Mouse (Mus musculus) hindbrain, embryonic 15.5 days (tissue): Measurements from ENCODE around the gene Irgm1. TPM values are rescaled to one million over a fixed set of nuclear protein-coding genes. Genes with fewer than 3 reads are reported as not detected.

Experiments used
- ATAC-seq: fragments of 200-750 bp; cut with Nextera tagmentation; 2 replicates; pipeline ENCODE4 v1.8.0; 2017; ENCODE audit warnings: low read depth, moderate number of reproducible peaks, moderate TSS enrichment; ENCODE audit not compliant: low FRiP score
- H3K27ac ChIP-seq: fragments of 300-500 bp; sonication (generic); replicated peaks from 2 replicates; pipeline ENCODE4 v1.5.1; 2015; ENCODE audit warnings: mild to moderate bottlenecking, inconsistent platforms
- H3K27me3 ChIP-seq: fragments of 300-500 bp; sonication (generic); 2 replicates; pipeline ENCODE4 v1.6.1; 2015; ENCODE audit warnings: control low read depth, inconsistent platforms
- H3K36me3 ChIP-seq: fragments of 300-500 bp; sonication (generic); 2 replicates; pipeline ENCODE4 v1.6.1; 2015; ENCODE audit warnings: control low read depth, inconsistent platforms
- H3K4me1 ChIP-seq: fragments of 300-500 bp; sonication (generic); replicated peaks from 2 replicates; pipeline ENCODE4 v1.6.1; 2015; ENCODE audit warnings: control low read depth, inconsistent platforms
- H3K4me2 ChIP-seq: fragments of 300-500 bp; sonication (generic); 2 replicates; pipeline ENCODE4 v1.6.1; 2015; ENCODE audit warnings: moderate library complexity, mild to moderate bottlenecking, inconsistent platforms
- H3K4me3 ChIP-seq: fragments of 300-500 bp; sonication (generic); 2 replicates; pipeline ENCODE4 v1.5.1; 2015; ENCODE audit warnings: mild to moderate bottlenecking, inconsistent platforms
- H3K9ac ChIP-seq: fragments of 300-500 bp; sonication (generic); 2 replicates; pipeline ENCODE4 v1.6.1; 2015; ENCODE audit warnings: inconsistent platforms
- H3K9me3 ChIP-seq: fragments of 300-500 bp; sonication (generic); 2 replicates; pipeline ENCODE4 v1.6.1; 2016; ENCODE audit warnings: control low read depth, inconsistent platforms
- WGBS: fragments of 180-500 bp; shearing (Covaris S2); methylation state at CpG from one replicate; pipeline ENCODE4 v1.1.7; 2015; 5-methylcytosine and 5-hydroxymethylcytosine counted together
- polyA plus RNA-seq: library from polyadenylated mRNA; unstranded; fragments of >200 nt; fragmentation: Nextera tagmentation; extraction: Ambion mirVana; gene quantifications from 2 replicates; pipeline ENCODE4 v1.2.1, GENCODE M21; 2015

Irgm1 gene
- polyA plus RNA-seq, 1 experiment from 2014 or later, result 3.5 TPM

DNA sequence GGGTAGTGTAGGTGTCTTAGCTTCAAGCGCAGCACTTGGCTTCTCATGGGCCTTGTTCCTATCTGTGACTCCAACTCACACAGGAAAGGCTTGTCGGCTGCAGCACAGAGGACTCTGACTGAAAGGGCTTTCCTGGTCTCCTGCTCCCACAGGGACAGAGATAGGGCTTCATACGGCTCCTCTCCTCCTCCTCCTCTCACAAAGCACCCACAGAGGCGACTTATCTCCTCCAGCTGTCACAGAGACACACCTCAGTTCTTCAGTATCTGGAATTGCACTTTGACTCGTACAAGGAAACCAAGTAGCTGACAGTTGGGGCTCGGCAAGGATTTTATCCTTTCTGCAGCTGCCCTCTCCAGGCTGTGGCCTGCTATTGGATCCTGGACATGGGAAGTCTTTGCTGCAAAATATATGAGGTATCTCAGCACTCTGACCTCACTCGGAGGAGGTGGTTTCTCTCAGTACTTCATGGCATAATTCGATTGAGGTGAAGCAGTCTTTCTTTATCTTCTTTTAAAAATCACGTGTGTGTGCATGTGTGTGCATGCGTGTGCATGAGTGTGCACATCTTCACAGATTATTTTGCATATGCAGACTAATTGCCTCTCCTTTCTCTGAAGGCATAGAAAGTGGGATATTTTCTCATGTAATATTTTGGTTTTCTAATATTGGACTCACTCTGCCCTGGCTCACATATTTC, 2.3 kb upstream of the Irgm1 start:
- WGBS, result 79% methylated on average over 10 of the region's 10 CpGs
- Histone ChIP-seq H3K4me2 (no peak overlapping the region), H3K36me3 (no peaks in the 10 kb centered on the region), H3K4me1 (peaks cover 18% of the 10 kb centered on the region), H3K4me3 (no peak overlapping the region), H3K27me3 (no peaks in the 10 kb centered on the region), H3K9me3 (no peaks in the 10 kb centered on the region), H3K9ac (no peak overlapping the region), H3K27ac (no peak overlapping the region)
- no peak for ATAC-seq

- Histone ChIP-seq H3K9me3 (no peaks in the 10 kb centered on the region), H3K9ac (no peak overlapping the region), H3K27me3 (no peaks in the 10 kb centered on the region), H3K4me2 (no peak overlapping the region; the same call in 1 of the 2 replicates), H3K36me3 (no peaks in the 10 kb centered on the region), H3K4me3 (no peak overlapping the region), H3K27ac (no peak overlapping the region), H3K4me1 (peaks cover 18% of the 10 kb centered on the region)
- ATAC-seq, result no peak
- WGBS, result 80% methylated on average over 7 of the region's 7 CpGs
Measured at GRCm38 (mm10) chr11:48872695-48873300, 1.3 kb upstream of the Irgm1 start.

GRCm38 (mm10) chr11:48871817-48872541, 496 bp upstream of the Irgm1 start:
- peak; percentile 9; the same call in 1 of the 2 replicates for ATAC-seq
- peaks cover 18% of the 10 kb centered on the region for H3K4me1 ChIP-seq
- no peaks in the 10 kb centered on the region for H3K36me3 ChIP-seq
- peak overlapping the region; percentile 37; the same call in 1 of the 2 replicates for H3K9ac ChIP-seq
- H3K27ac ChIP-seq, result peak overlapping the region; percentile 22; the same call in 1 of the 2 replicates
- H3K4me3 ChIP-seq, result peak overlapping the region; percentile 43
- H3K27me3 ChIP-seq, result no peaks in the 10 kb centered on the region
- H3K9me3 ChIP-seq, result no peaks in the 10 kb centered on the region
- peak overlapping the region; percentile 74 for H3K4me2 ChIP-seq
- WGBS, result 12% methylated on average over 17 of the region's 17 CpGs

GRCm38 (mm10) chr11:48870781-48871180, 702 bp downstream of the Irgm1 start:
- H3K27ac ChIP-seq, result peak overlapping the region; percentile 22; the same call in 1 of the 2 replicates
- 39% methylated on average over 7 of the region's 7 CpGs for WGBS
- no peak for ATAC-seq
- H3K9me3 ChIP-seq, result no peaks in the 10 kb centered on the region
- peak overlapping the region; percentile 43 for H3K4me3 ChIP-seq
- peak overlapping the region; percentile 37 for H3K9ac ChIP-seq
- H3K4me2 ChIP-seq, result peak overlapping the region; percentile 74
- peaks cover 18% of the 10 kb centered on the region for H3K4me1 ChIP-seq
- H3K36me3 ChIP-seq, result no peaks in the 10 kb centered on the region
- H3K27me3 ChIP-seq, result no peaks in the 10 kb centered on the region

- Histone ChIP-seq H3K27me3 (no peaks in the 10 kb centered on the region), H3K9ac (no peak overlapping the region), H3K9me3 (no peaks in the 10 kb centered on the region), H3K4me2 (peak overlapping the region; percentile 74), H3K4me1 (peaks cover 18% of the 10 kb centered on the region), H3K36me3 (no peaks in the 10 kb centered on the region), H3K4me3 (no peak overlapping the region), H3K27ac (no peak overlapping the region)
- ATAC-seq, result no peak
- 81% methylated on average over 7 of the region's 7 CpGs for WGBS
Measured at GRCm38 (mm10) chr11:48869380-48870110, 1.9 kb downstream of the Irgm1 start.

- no peak overlapping the region for H3K4me3 ChIP-seq
- H3K27me3 ChIP-seq, result no peaks in the 10 kb centered on the region
- no peaks in the 10 kb centered on the region for H3K36me3 ChIP-seq
- 97% methylated on average over 9 of the region's 9 CpGs for WGBS
- ATAC-seq, result no peak
- peaks cover 8% of the 10 kb centered on the region for H3K4me1 ChIP-seq
- no peak overlapping the region for H3K4me2 ChIP-seq
- H3K9me3 ChIP-seq, result no peaks in the 10 kb centered on the region
- no peak overlapping the region for H3K9ac ChIP-seq
- no peak overlapping the region for H3K27ac ChIP-seq
Measured at GRCm38 (mm10) chr11:48866481-48866880, 5.0 kb downstream of the Irgm1 start.

DNA sequence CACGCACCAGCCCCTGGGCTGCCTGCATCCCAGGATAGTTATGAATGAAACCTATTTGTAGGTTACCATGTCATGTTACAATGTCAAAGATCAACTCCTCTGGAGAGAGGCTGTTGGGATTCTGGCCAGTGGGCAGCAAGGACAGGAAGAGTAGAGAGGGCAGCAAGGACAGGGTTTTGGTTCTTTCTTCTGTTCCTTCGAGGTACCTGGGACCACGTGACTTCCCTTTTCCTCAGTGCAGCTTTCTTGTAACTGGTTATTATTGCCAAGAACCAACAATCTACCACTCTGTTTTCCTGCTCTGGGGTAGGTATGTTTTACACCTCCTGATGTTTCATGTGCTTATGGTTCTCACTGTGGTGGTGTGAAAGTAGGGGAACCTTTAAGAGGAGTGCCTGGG, 7.7 kb downstream of the Irgm1 start:
- H3K4me2 ChIP-seq, result no peak overlapping the region
- no peak overlapping the region for H3K9ac ChIP-seq
- peaks cover 2% of the 10 kb centered on the region for H3K4me1 ChIP-seq
- ATAC-seq, result no peak
- no peaks in the 10 kb centered on the region for H3K9me3 ChIP-seq
- 85% methylated on average over 3 of the region's 3 CpGs for WGBS
- H3K27ac ChIP-seq, result no peak overlapping the region
- no peak overlapping the region for H3K4me3 ChIP-seq
- H3K27me3 ChIP-seq, result 0 out of 2 replicates have a peak, but pooled peaks cover 5% of the 10 kb centered on the region
- no peaks in the 10 kb centered on the region for H3K36me3 ChIP-seq

DNA sequence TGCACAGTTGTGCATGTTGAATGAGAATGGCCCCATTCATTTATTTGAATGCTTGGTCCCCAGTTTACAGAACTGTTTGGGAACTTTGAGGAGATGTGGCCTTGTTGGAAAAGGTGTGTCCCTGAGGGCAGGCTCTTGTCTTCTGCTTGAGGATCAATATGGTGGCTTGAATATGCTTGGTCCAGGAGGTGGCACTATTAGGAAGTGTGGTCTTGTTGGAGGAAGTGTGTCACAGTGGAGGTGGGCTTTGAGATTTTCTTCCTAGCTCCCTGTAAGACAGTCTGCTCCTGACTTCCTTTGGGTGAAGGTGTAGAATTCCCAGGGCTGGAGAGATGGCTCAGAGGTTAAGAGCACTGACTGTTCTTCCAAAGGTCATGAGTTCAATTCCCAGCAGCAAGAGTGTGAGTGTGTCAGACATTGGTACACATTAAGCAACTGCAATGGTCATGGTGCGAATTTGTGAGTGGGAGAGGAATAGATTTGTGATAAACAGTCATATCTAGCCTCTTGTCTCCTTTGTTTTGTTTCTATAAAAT, 8.6 kb downstream of the Irgm1 start:
- H3K9me3 ChIP-seq, result no peaks in the 10 kb centered on the region
- H3K27me3 ChIP-seq, result 0 out of 2 replicates have a peak, but pooled peaks cover 5% of the 10 kb centered on the region
- no peak overlapping the region for H3K9ac ChIP-seq
- no peak overlapping the region for H3K27ac ChIP-seq
- no peak overlapping the region for H3K4me3 ChIP-seq
- no peak overlapping the region for H3K4me2 ChIP-seq
- no peak for ATAC-seq
- H3K4me1 ChIP-seq, result peaks cover 9% of the 10 kb centered on the region
- no peaks in the 10 kb centered on the region for H3K36me3 ChIP-seq
- WGBS, result 91% methylated on average over 1 of the region's 1 CpGs

GRCm38 (mm10) chr11:48859014-48859413, 12.5 kb downstream of the Irgm1 start:
- H3K9ac ChIP-seq, result no peak overlapping the region
- H3K36me3 ChIP-seq, result no peaks in the 10 kb centered on the region
- no peak for ATAC-seq
- no peaks in the 10 kb centered on the region for H3K9me3 ChIP-seq
- H3K27ac ChIP-seq, result no peak overlapping the region
- H3K4me1 ChIP-seq, result peaks cover 29% of the 10 kb centered on the region
- H3K4me2 ChIP-seq, result peak overlapping the region; percentile 88
- H3K4me3 ChIP-seq, result peak overlapping the region; percentile 58
- 0 out of 2 replicates have a peak, but pooled peaks cover 5% of the 10 kb centered on the region for H3K27me3 ChIP-seq
- WGBS, result 0% methylated on average over 6 of the region's 6 CpGs

GRCm38 (mm10) chr11:48853474-48854180, 17.9 kb downstream of the Irgm1 start:
- H3K27me3 ChIP-seq, result no peaks in the 10 kb centered on the region
- H3K36me3 ChIP-seq, result no peaks in the 10 kb centered on the region
- WGBS, result under 1% methylated on average over 31 of the region's 31 CpGs
- peak overlapping the region; percentile 48 for H3K9ac ChIP-seq
- H3K27ac ChIP-seq, result peak overlapping the region; percentile 72
- H3K4me3 ChIP-seq, result peak overlapping the region; percentile 58
- peak; percentile 71 for ATAC-seq
- peaks cover 37% of the 10 kb centered on the region for H3K4me1 ChIP-seq
- H3K9me3 ChIP-seq, result no peaks in the 10 kb centered on the region
- peak overlapping the region; percentile 88 for H3K4me2 ChIP-seq
